Mouse (Mus musculus): ENCODE data around the gene Ube2v1.

DNA sequence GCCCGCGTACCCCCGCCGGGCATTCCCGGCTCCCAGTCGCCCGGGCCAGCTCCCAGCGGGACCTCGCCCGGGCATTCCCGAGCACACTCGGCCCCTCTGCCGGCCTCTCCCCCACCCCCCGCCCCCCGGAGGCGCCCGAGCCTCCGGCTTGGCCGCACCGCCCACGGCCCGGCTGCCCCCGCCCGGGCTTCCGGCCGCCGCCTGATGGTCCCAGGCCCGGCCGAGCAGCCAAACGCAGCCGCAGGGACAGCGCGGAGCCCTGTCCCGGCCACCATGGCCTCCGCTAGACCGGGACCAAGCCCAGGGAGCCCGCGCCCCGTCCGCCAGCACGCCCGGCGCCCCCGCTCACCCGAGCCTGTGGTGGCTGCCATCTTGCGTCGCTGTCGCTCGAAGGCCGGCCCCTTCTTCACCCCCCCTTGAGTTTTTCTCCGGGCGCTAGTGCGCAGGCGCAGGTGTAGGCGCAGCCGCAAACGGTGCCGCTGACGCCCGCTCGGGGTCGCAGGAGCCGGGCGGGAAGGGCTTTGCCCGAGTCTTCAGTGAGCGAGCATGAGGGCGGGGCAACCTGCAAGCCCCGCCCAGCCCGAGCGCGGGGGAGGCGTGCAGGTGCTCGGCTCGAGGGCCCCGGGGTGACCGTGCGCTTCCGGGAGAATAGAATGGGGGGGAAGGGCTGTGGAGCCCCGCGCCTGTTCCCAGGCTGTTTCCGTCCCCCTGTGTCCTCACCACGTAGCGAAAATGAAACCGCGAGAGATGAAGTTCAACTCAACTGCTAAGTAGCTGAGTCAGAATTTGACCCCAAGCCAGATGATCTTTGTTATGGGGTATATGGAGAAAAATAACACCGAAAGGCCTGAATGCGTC is at the start of gene Ube2v1:
- TF ChIP-seq ELF1 (IDR thresholded peaks at IDR 0.05; ENCODE audit: low read depth, low read length) (peak; percentile 93), TAL1 (IDR thresholded peaks at IDR 0.05; ENCODE audit: low read length) (no peak), POLR2AphosphoS5 (IDR thresholded peaks at IDR 0.05; ENCODE audit: borderline replicate concordance, low read depth, low read length) (no peak), MYC (IDR thresholded peaks at IDR 0.05; ENCODE audit: low read depth, low read length) (peak; percentile 90), USF2 (IDR thresholded peaks at IDR 0.05; ENCODE audit: borderline replicate concordance in 1 of 2, insufficient read depth in 1 of 2, low read depth in 1 of 2, low read length in 2 of 2) (no peak), CTCF (IDR thresholded peaks at IDR 0.05 in 2 of 3, conservative IDR thresholded peaks at IDR 0.05 in 1 of 3; ENCODE audit: control insufficient read depth in 1 of 3, insufficient read depth in 1 of 3, low read depth in 2 of 3, low read length in 3 of 3, poor library complexity in 1 of 3, severe bottlenecking in 1 of 3) (no peak), GATA1 (IDR thresholded peaks at IDR 0.05; ENCODE audit: low read depth, low read length) (no peak), MAFK (IDR thresholded peaks at IDR 0.05; ENCODE audit: borderline replicate concordance, low read depth, low read length) (no peak), ZNF384 (IDR thresholded peaks at IDR 0.05; ENCODE audit: low read depth, low read length) (0 out of 2 replicates have a peak, but pooled peaks have one; percentile 26), CHD2 (IDR thresholded peaks at IDR 0.05; ENCODE audit: low read length) (peak; percentile 73)
